Mouse (Mus musculus) ovary, postnatal 14 days (tissue): ENCODE results near the gene Xpo5.

Experiments
- DNase-seq: peaks from one replicate; pipeline ENCODE4 v3.0.0; 2022; ENCODE audit warnings: low spot score

Gene Xpo5

GRCm38 (mm10) chr17:46284653-46285052 is 82.1 kb downstream of the Xpo5 start:
- no peak for DNase-seq

- no peak for DNase-seq
Measured at GRCm38 (mm10) chr17:46285407-46285806, 82.8 kb downstream of the Xpo5 start.

DNA sequence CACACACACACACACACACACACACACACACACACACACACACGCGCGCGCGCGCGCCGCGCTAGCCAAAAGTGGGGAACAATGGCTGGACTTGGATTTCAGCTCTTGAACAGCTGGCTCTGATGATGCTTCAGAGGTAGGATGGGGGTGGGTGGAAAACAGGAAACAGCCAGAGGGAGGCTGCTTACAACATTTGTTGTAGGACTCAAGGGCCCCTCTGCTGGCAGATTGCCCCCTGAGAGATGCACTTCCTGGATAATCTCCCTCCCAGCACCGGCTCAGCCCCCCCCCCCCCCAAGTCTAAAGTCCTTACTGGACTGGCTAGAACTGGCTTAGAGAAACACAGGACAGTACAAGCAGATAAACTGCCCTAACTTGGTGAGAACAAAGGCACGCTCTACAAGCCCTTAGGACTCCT is 85.1 kb downstream of the Xpo5 start:
- DNase-seq: peak; percentile 47
